In the genomic region with DNA sequence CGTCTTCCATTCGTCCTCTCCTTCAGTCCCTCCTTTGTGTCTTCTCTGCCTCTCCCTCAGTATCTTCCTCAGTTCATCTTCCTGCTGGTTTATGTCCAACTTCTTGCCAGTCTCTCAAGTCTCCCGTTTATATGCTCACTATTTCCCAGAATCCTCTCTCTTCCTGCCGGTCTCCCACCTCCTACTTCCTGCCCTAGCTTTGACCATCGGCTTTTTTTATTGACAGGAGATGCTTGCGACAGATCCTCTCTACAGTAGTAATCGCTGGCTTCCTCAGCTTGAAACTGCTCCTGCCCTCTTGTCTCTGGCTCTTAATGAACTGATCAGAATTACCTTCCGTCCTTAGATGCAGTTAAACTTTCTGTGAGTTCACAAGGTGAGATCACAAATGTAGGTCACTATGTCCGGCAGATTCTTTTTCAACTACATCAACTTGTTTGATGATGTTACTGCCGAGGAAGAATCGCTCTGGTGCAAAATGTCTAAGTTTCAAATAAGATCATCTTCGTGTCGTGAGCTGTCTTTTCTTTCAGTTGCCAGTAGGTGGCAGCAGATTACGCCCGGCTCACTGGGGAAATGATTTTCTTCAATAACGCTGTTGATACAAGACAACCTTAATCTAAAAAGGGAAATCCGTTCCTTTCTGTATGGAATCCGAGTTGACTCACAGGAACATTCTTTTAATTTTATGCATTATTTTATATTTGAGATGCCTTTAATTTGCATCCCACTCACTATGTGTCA, we compare ENCODE assay signal across 8 mouse cellular contexts. TPM values are rescaled to one million over a fixed set of nuclear protein-coding genes. Genes with fewer than 3 reads are reported as not detected.
DNase-seq lines count a peak whose midpoint lies in the region; ATAC-seq lines count a peak whose summit lies in the region.

No protein-coding gene starts in this region.

- no peak overlapping the region for H3K9ac ChIP-seq in midbrain, embryonic 16.5 days (ENCODE audit: low read depth, low read length)
- no peak overlapping the region for H3K9ac ChIP-seq in embryonic facial prominence, embryonic 13.5 days
- no peak overlapping the region for H3K9ac ChIP-seq in limb, embryonic 15.5 days

- H3K4me2 ChIP-seq in midbrain, embryonic 16.5 days (ENCODE audit: low read length) = no peak overlapping the region
- peak overlapping the region; percentile 36 for H3K4me2 ChIP-seq in embryonic facial prominence, embryonic 13.5 days
- peak overlapping the region; percentile 19; the same call in 1 of the 2 replicates for H3K4me2 ChIP-seq in limb, embryonic 15.5 days

- H3K27me3 ChIP-seq in midbrain, embryonic 10.5 days (ENCODE audit: low read depth, poor library complexity, severe bottlenecking) = no peaks in the 10 kb centered on the region
- no peaks in the 10 kb centered on the region for H3K27me3 ChIP-seq in midbrain, embryonic 16.5 days (ENCODE audit: control insufficient read depth, insufficient read depth, low read depth, low read length)
- H3K27me3 ChIP-seq in embryonic facial prominence, embryonic 13.5 days = no peaks in the 10 kb centered on the region
- no peaks in the 10 kb centered on the region for H3K27me3 ChIP-seq in limb, embryonic 15.5 days

- H3K36me3 ChIP-seq in midbrain, embryonic 10.5 days = no peaks in the 10 kb centered on the region
- no peaks in the 10 kb centered on the region for H3K36me3 ChIP-seq in midbrain, embryonic 16.5 days (ENCODE audit: control insufficient read depth, insufficient read depth, low read length)
- H3K36me3 ChIP-seq in embryonic facial prominence, embryonic 13.5 days = no peaks in the 10 kb centered on the region
- H3K36me3 ChIP-seq in limb, embryonic 15.5 days = no peaks in the 10 kb centered on the region

- H3K27ac ChIP-seq in midbrain, embryonic 10.5 days (replicated peaks) = no peak overlapping the region
- H3K27ac ChIP-seq in midbrain, embryonic 16.5 days (ENCODE audit: low read length) = no peak overlapping the region
- no peak overlapping the region for H3K27ac ChIP-seq in embryonic facial prominence, embryonic 13.5 days
- H3K27ac ChIP-seq in limb, embryonic 15.5 days = no peak overlapping the region

- no peaks in the 10 kb centered on the region for H3K4me1 ChIP-seq in midbrain, embryonic 10.5 days
- H3K4me1 ChIP-seq in midbrain, embryonic 16.5 days (ENCODE audit: control insufficient read depth, insufficient read depth, low read length) = no peaks in the 10 kb centered on the region
- H3K4me1 ChIP-seq in embryonic facial prominence, embryonic 13.5 days = no peaks in the 10 kb centered on the region
- H3K4me1 ChIP-seq in limb, embryonic 15.5 days = no peaks in the 10 kb centered on the region

- ATAC-seq in midbrain, embryonic 16.5 days = no peak
- ATAC-seq in embryonic facial prominence, embryonic 13.5 days (ENCODE audit: insufficient number of reproducible peaks, insufficient read depth, low FRiP score, low TSS enrichment, low read depth) = no peak
- no peak for ATAC-seq in limb, embryonic 15.5 days (ENCODE audit: insufficient number of reproducible peaks, low FRiP score, low TSS enrichment, low read depth)
- ATAC-seq in monocyte, adult 5-6 weeks (replicated peaks; ENCODE audit: insufficient number of reproducible peaks, low FRiP score, low TSS enrichment, poor library complexity, severe bottlenecking) = peak; percentile 53; the same call in 1 of the 2 replicates

- peak; percentile 32 for DNase-seq in midbrain, embryonic 10.5 days (ENCODE audit: low spot score)
- DNase-seq in adrenal gland, adult 8-10 months = peak; percentile 13
- peak; percentile 84 for DNase-seq in induced T-regulatory cell, adult 2 months (ENCODE audit: low read depth)
- DNase-seq in thymus, postnatal 10 days (ENCODE audit: low spot score in 2 of 2) = peak; percentile 25 to 69

- peaks cover 19% of the 10 kb centered on the region for H3K9me3 ChIP-seq in midbrain, embryonic 10.5 days (replicated peaks)
- no peaks in the 10 kb centered on the region for H3K9me3 ChIP-seq in midbrain, embryonic 16.5 days (replicated peaks; ENCODE audit: control insufficient read depth, low read length, poor library complexity, severe bottlenecking)
- peaks cover 12% of the 10 kb centered on the region for H3K9me3 ChIP-seq in embryonic facial prominence, embryonic 13.5 days
- H3K9me3 ChIP-seq in limb, embryonic 15.5 days = no peaks in the 10 kb centered on the region; the same call in 1 of the 2 replicates

- no peak overlapping the region for H3K4me3 ChIP-seq in midbrain, embryonic 10.5 days
- no peak overlapping the region for H3K4me3 ChIP-seq in midbrain, embryonic 16.5 days (ENCODE audit: low read depth, low read length)
- no peak overlapping the region for H3K4me3 ChIP-seq in embryonic facial prominence, embryonic 13.5 days
- H3K4me3 ChIP-seq in limb, embryonic 15.5 days = no peak overlapping the region

- WGBS in midbrain, embryonic 10.5 days = 50% methylated on average over 18 of the region's 18 CpGs
- 49% methylated on average over 18 of the region's 18 CpGs for WGBS in midbrain, embryonic 16.5 days
- 43% methylated on average over 18 of the region's 18 CpGs for WGBS in embryonic facial prominence, embryonic 13.5 days
- WGBS in limb, embryonic 15.5 days = 42% methylated on average over 18 of the region's 18 CpGs

RNA-seq across cellular contexts. Expression of a gene that starts 46.6 kb away (rescaled TPM):
- 88.9 and 102 TPM in 2 replicates for polyA plus RNA-seq in midbrain, embryonic 10.5 days (2016; fragmentation: Nextera tagmentation; extraction: Ambion mirVana)
- polyA plus RNA-seq in midbrain, embryonic 16.5 days (2015; fragmentation: Nextera tagmentation; extraction: Ambion mirVana) = 39.1 and 44.9 TPM in 2 replicates
- 10 to 100 TPM; 74.8 to 92.4 (median 80.0) TPM for total RNA-seq in adrenal gland, adult 8-10 months (2022)
- polyA plus RNA-seq in embryonic facial prominence, embryonic 13.5 days (2015; fragmentation: Nextera tagmentation; extraction: Ambion mirVana) = 102 and 105 TPM in 2 replicates
- polyA plus RNA-seq in limb, embryonic 15.5 days (2015; fragmentation: Nextera tagmentation; extraction: Ambion mirVana) = 85.2 and 87.2 TPM in 2 replicates
- total RNA-seq in monocyte, adult 5-6 weeks (2017) = 118 to 153 TPM (median 120 TPM) in 3 replicates

Comparison
In these comparisons a context has a peak if more than half of its experiments do, and no peak if none do; other contexts are left out.
1. DNase-seq: peak in every context shown above with its lines; median percentile 84 in induced T-regulatory cell, adult 2 months; 47 in thymus, postnatal 10 days; 32 in midbrain, embryonic 10.5 days; 13 in adrenal gland, adult 8-10 months.